Mouse (Mus musculus) forelimb bud, embryonic 11.5 days (tissue): ENCODE data around the gene Zbtb12.
"Not testable (repeated sequence)": the region's sequence is repeated elsewhere in the genome, so short reads cannot be mapped to it uniquely, and the experiment has no call there.

ENCODE experiments used
- DNase-seq: peaks from one replicate; pipeline ENCODE4 v3.0.0-alpha.2; 2012; ENCODE audit warnings: low read depth, low spot score

Gene Zbtb12

DNA sequence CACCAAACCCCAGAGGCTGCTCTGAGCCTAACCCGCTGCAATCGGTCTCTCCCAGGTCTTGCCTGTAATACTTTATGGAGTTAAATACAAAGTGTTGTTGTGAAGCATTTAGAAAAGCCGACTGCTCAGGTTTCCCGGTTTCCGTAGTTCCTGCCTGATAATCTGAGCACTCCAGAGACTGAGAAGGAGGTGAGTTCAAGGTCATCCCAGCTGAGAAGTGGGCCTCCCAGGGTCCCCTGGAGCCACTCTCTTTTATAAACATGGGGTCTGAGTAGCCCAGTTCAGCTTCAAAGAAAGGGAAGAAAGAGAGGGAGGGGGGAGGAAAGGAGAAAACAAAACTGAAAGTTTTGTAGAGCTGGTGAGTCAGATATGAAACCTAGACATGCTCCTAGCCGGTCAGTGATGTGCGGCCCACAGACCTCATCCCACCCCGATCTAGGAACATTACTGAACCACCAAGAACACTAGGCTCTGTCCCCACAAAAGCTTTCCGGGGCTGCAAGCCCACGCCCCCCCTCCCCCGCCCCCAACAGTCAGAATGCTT lies at the start of gene Zbtb12:
Gene Zbtb12, plus strand, starts transcription at position 148 of the 544 bp plus-strand sequence.
- DNase-seq = no peak

DNA sequence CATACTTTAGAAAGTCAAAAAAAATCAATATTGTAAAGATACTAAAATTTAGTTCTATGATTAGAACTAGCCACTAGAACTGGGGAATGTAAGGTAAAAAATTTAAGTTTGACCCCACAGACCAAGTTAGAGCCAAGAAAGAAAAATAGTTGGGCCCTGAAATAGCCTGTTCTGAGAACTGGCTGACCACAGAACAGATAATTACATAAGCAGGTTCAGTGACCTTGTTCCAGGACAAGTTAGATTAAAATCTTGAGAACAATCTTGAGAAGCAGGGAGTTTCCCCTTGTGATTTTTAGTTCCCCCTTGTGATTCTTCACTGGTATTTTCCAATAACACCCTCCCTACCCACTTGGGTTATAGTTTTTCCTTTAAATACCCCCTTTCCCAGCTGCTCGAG lies 48.5 kb upstream of the Zbtb12 start:
- not testable (repeated sequence) for DNase-seq

GRCm38 (mm10) chr17:34836155-34836855 lies 43.0 kb upstream of the Zbtb12 start:
- no peak for DNase-seq

- DNase-seq = peak; percentile 98
Observed at GRCm38 (mm10) chr17:34836856-34837221, 42.4 kb upstream of the Zbtb12 start, which contains the start of the genes Stk19 and Dxo. Gene Stk19 (minus strand): TSS chr17:34836945. Gene Dxo (plus strand): TSS chr17:34837019.

DNA sequence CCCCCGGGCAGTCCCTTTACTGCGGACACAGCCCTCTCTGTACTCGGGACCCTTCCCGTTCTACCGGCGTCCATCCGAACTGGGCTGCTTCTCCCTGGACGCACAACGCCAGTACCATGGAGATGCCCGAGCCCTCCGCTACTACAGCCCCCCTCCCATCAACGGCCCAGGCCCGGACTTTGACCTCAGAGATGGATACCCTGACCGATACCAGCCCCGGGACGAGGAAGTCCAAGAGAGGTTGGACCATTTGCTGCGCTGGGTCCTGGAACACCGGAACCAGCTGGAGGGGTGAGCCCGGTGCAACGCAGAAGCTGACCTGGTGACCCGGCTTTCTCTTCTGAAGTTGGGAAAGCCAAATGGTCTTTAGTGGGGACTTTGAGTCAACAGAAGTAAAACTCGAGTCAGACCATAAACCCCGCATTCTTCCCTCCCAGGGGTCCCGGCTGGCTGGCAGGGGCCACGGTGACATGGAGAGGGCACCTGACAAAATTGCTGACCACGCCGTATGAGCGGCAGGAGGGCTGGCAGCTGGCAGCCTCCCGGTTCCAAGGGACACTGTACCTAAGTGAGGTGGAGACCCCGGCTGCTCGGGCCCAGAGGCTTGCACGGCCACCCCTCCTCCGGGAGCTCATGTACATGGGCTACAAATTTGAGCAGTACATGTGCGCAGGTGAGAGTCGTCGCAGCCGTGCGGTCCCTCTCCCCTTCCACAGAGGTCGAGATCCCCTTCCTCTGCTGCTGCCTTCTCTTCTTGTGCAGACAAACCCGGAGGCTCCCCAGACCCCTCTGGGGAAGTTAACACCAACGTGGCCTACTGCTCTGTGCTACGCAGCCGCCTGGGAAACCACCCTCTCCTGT lies 41.6 kb upstream of the Zbtb12 start:
- no peak for DNase-seq

- no peak for DNase-seq
Observed at GRCm38 (mm10) chr17:34838785-34839184, 40.5 kb upstream of the Zbtb12 start.

GRCm38 (mm10) chr17:34840736-34841307 lies 38.5 kb upstream of the Zbtb12 start:
- no peak for DNase-seq

GRCm38 (mm10) chr17:34844884-34845283 lies 34.4 kb upstream of the Zbtb12 start:
- no peak for DNase-seq

DNA sequence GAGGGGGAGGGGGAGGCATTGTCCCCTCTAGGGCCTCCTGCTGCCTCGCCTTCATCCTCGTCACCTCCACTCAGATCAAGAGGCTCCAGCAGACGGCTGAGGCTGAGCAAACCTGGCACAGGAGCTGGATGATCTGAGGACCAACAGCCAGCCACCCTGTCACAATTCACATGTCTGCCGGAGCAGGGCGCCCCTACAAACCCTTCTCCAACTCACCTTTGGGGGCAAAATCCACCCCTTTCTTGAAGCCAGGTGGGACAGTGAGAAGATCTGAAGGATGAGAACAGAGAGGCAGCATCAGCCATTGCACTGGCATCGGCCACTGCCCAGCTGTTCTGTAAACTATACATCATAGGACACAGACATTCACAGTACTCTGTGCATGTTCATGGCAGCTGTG lies 32.1 kb upstream of the Zbtb12 start:
- DNase-seq = no peak

DNA sequence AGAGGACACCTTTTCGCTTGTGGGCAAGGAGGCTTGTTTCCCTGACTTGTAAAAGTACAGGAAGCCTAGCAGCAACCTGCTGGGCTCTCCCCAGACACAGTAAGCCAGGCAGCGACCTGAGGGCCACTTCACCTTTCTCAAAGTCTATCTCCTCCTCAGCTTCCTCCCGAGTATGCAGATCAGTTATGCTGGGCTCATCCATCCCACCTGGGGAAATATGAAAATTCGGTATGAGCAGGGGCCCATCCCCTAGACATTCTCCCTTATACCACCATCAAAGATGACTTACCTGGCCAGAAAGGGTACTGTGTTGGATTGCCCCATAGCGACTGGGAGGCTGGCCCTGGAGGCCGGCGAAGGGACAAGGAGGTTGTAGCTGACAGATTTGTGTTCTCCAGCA lies 31.7 kb upstream of the Zbtb12 start:
- DNase-seq = no peak

DNA sequence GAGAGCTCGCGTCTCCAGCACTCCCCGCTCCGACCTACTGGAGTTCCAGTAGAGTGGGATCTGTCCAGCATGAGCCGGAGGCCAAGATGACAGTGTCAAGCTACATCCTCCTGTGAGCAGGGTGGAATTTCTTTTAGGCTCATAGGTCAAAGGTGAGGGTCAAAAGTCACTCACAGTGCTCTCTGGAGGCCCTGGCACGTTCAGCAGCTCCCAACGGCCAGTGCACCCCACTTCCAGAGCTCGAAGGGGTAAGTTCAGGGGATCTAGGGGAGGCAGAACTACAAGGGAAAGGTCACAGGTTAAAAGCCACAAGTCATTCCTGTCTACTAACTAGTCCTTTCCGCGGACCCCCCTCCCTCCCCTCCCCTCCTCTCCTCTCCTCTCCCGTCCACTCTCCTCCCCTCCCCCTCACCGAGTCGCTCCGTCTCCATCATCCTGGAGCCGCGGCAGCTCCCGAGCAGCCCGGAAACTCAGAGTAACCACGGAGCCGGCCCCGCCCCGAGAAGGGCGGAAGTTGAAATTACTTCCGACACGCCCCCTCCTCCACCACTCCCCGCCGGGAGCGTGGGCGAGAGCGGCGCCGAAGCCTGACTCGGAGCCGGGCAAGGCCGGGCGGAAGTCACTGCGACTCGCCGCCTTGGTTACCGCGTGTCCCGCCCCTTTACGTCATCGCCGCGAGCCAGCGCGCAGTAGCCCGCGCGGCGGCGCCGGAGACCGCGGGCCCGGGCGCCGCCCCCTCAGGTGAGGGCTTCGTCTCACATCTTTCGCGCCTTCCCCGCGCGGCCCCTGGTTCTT lies 29.4 kb upstream of the Zbtb12 start, which contains the start of the genes Skiv2l and Nelfe:
Gene Skiv2l, minus strand, starts transcription at position 489 of the 795 bp plus-strand sequence.
Gene Nelfe, plus strand, starts transcription at position 670 of the 795 bp plus-strand sequence.
- peak; percentile 97 for DNase-seq

DNA sequence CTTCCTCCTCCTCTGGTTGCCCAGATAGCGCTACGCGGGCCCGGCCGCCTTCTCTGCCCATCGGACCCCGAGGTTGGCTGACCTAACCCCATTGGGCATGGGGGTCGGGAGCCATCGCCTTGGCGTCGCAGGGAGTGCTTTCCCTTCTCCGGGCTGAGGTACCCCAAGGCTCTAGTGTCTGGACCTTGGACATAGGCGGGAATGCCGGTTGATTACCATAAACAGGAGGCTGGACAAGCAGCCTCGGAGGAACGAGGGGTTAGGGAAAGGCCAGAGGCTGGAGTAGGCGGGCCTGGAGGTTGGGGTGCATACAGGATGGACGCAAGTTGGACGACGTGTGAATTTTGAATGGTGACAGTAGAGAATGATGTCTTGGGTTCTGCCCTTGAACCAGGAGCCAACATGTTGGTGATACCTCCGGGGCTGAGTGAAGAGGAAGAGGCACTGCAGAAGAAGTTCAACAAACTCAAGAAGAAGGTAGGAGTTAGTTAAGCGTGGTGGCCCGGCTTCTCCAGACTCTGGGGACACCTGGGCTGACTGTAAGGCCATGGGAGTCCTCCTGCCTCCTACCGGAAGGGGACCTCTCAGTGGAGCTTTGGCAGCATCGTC lies 28.7 kb upstream of the Zbtb12 start:
- no peak for DNase-seq

GRCm38 (mm10) chr17:34853511-34853910 lies 25.8 kb upstream of the Zbtb12 start:
- no peak for DNase-seq

DNA sequence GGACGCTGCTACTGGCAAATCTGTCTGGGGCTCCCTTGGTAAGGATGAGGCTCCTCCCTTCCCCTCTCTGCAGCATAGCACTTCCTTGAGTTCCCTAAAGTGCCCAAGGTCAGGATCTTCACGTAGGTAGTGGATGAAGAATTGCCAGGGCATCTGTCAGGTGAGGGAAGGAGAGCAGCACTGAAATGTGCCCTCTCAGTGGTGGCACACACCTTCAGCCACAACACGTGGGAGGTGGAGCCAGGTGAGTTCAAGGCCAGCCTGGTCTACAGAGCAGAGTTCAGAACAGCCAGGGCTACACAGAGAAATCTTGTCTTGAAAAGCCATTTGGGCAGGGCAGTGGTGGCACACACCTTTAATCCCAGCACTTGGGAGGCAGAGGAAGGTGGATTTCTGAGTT lies 24.5 kb upstream of the Zbtb12 start:
- no peak for DNase-seq

- DNase-seq = peak; percentile 40
Observed at GRCm38 (mm10) chr17:34855825-34856224, 23.5 kb upstream of the Zbtb12 start.

GRCm38 (mm10) chr17:34858670-34859069 lies 20.6 kb upstream of the Zbtb12 start:
- DNase-seq = no peak

GRCm38 (mm10) chr17:34860514-34860913 lies 18.8 kb upstream of the Zbtb12 start:
- no peak for DNase-seq

DNA sequence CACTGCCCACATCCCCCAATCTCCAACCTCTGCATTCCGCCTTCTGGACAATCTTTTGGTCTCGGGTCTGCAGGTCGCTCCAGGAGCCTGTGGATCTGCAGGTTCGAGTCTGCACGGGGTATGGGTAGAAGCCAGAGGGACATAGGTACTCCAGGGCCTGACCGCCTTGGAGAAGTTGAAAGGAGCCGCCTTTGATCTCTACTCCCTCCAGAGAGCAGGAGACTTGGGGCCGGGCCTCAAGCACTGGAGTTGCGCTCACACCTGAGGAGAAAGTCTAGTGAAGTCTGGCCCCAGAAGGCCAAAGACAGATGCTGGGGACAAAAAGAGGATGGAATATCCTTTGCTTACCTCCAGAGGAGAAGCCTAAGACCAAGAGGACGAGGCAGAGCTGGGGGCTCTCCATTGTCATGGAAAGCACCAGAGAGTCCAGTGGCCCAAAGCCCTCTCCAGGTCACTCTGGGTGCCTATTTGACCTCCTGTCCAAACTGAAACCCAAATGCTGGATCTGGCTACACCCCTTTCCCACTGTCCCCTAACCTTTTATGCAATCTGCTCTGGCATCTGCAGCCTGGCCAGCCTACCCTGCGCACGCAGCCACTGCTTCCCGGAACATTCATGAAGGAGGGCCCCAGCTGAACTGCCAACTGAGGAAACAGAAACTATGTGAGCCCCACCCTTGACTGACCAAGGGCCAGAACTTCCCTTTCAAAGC lies 17.4 kb upstream of the Zbtb12 start:
- DNase-seq = no peak

- DNase-seq = no peak
Observed at GRCm38 (mm10) chr17:34862416-34863081, 16.7 kb upstream of the Zbtb12 start, which contains the start of gene Cfb. Gene Cfb (minus strand): TSS chr17:34862518.
